Mouse (Mus musculus) lung, postnatal 0 days (tissue): ENCODE data around the gene Nrxn2. TPM values are rescaled to one million over a fixed set of nuclear protein-coding genes. Genes with fewer than 3 reads are reported as not detected.

Experiments
- ATAC-seq: fragments of 200-750 bp; cut with Nextera tagmentation; 2 replicates; pipeline ENCODE4 v1.8.0; 2017; ENCODE audit warnings: moderate library complexity
- DNase-seq: peaks from one replicate; pipeline ENCODE4 v3.0.0-alpha.2; 2016; ENCODE audit warnings: low spot score
- H3K27ac ChIP-seq: fragments of 300-500 bp; sonication (generic); 2 replicates; pipeline ENCODE4 v1.5.1; 2014; ENCODE audit warnings: antibody characterized with exemption, mild to moderate bottlenecking, low read length, mixed read lengths
- H3K27me3 ChIP-seq: fragments of 300-500 bp; sonication (generic); replicated peaks from 2 replicates; pipeline ENCODE4 v1.6.1; 2014; ENCODE audit warnings: low read length, mixed read lengths; ENCODE audit not compliant: insufficient read depth
- H3K36me3 ChIP-seq: fragments of 300-500 bp; sonication (generic); 2 replicates; pipeline ENCODE4 v1.6.1; 2014; ENCODE audit warnings: low read length, mixed read lengths; ENCODE audit not compliant: insufficient read depth
- H3K4me1 ChIP-seq: fragments of 300-500 bp; sonication (generic); 2 replicates; pipeline ENCODE4 v1.6.1; 2014; ENCODE audit warnings: antibody characterized with exemption, low read depth, low read length, mixed read lengths; ENCODE audit not compliant: insufficient read depth
- H3K4me2 ChIP-seq: fragments of 300-500 bp; sonication (generic); replicated peaks from 2 replicates; pipeline ENCODE4 v1.6.1; 2014; ENCODE audit warnings: low read depth, mild to moderate bottlenecking, low read length, moderate library complexity, mixed read lengths
- H3K4me3 ChIP-seq: fragments of 300-500 bp; sonication (generic); 2 replicates; pipeline ENCODE4 v1.5.1; 2014; ENCODE audit warnings: low read depth, low read length
- H3K9ac ChIP-seq: fragments of 300-500 bp; sonication (generic); replicated peaks from 2 replicates; pipeline ENCODE4 v1.6.1; 2014; ENCODE audit warnings: low read depth, mild to moderate bottlenecking
- H3K9me3 ChIP-seq: fragments of 300-500 bp; sonication (generic); 2 replicates; pipeline ENCODE4 v1.6.1; 2016; ENCODE audit warnings: low read length, mixed read lengths
- CTCF ChIP-seq: IDR thresholded peaks from 2 replicates; pipeline ENCODE4 v1.5.1; 2016; ENCODE audit warnings: antibody characterized with exemption, mild to moderate bottlenecking
- EP300 ChIP-seq: IDR thresholded peaks from 2 replicates; pipeline ENCODE4 v1.6.1; 2016; ENCODE audit warnings: antibody characterized with exemption, mild to moderate bottlenecking, control low read depth
- WGBS: fragments of 180-500 bp; shearing (Covaris S2); extraction: QIAGEN DNeasy Blood & Tissue Kit; methylation state at CpG from one replicate; pipeline ENCODE4 v1.1.7; 2014; 5-methylcytosine and 5-hydroxymethylcytosine counted together
- polyA plus RNA-seq: library from polyadenylated mRNA; unstranded; fragments of >200 nt; fragmentation: Nextera tagmentation; extraction: Ambion mirVana; gene quantifications from 2 replicates; pipeline ENCODE4 v1.2.1, GENCODE M21; 2015

Nrxn2 gene
- polyA plus RNA-seq, 1 experiment from 2014 or later, result 3.8 TPM

- ATAC-seq, result no peak
- no peak overlapping the region for H3K9ac ChIP-seq
- peaks cover 62% of the 10 kb centered on the region for H3K27me3 ChIP-seq
- H3K36me3 ChIP-seq, result no peaks in the 10 kb centered on the region
- H3K27ac ChIP-seq, result no peak overlapping the region
- H3K4me3 ChIP-seq, result no peak overlapping the region
- H3K4me2 ChIP-seq, result no peak overlapping the region
- WGBS, result 33% methylated on average over 1 of the region's 2 CpGs
- no peaks in the 10 kb centered on the region for H3K9me3 ChIP-seq
- peaks cover 14% of the 10 kb centered on the region; the same call in 1 of the 2 replicates for H3K4me1 ChIP-seq
- DNase-seq, result no peak
- TF ChIP-seq EP300, result no peak
- TF ChIP-seq CTCF, result no peak
These were observed 82.1 kb downstream of the Nrxn2 start for GRCm38 (mm10) chr19:6500636-6501025.

- Histone ChIP-seq H3K9ac (no peak overlapping the region), H3K36me3 (no peaks in the 10 kb centered on the region), H3K4me1 (peaks cover 14% of the 10 kb centered on the region; the same call in 1 of the 2 replicates), H3K4me2 (peak overlapping the region; percentile 23), H3K4me3 (0 out of 2 replicates have a peak overlapping the region, but pooled peaks have one; percentile 0), H3K27me3 (peaks cover 50% of the 10 kb centered on the region), H3K9me3 (no peaks in the 10 kb centered on the region), H3K27ac (no peak overlapping the region)
- DNase-seq, result no peak
- TF ChIP-seq CTCF (no peak), EP300 (no peak)
- WGBS, result 2% methylated on average over 19 of the region's 25 CpGs
- peak; percentile 33; the same call in 1 of the 2 replicates for ATAC-seq
These were observed 83.6 kb downstream of the Nrxn2 start for GRCm38 (mm10) chr19:6502035-6502541.

- TF ChIP-seq CTCF (no peak), EP300 (no peak)
- peak; percentile 80 for DNase-seq
- Histone ChIP-seq H3K27ac (no peak overlapping the region), H3K27me3 (peaks cover 48% of the 10 kb centered on the region), H3K9me3 (no peaks in the 10 kb centered on the region), H3K4me1 (peaks cover 13% of the 10 kb centered on the region; the same call in 1 of the 2 replicates), H3K4me3 (0 out of 2 replicates have a peak overlapping the region, but pooled peaks have one; percentile 0), H3K36me3 (no peaks in the 10 kb centered on the region), H3K4me2 (peak overlapping the region; percentile 23), H3K9ac (no peak overlapping the region)
- ATAC-seq, result peak; percentile 24; the same call in 1 of the 2 replicates
- WGBS, result 5% methylated on average over 20 of the region's 20 CpGs
These were observed 84.2 kb downstream of the Nrxn2 start for GRCm38 (mm10) chr19:6502543-6503319.

- peak; percentile 30; the same call in 1 of the 2 replicates for ATAC-seq
- no peak for TF ChIP-seq EP300
- no peak for TF ChIP-seq CTCF
- H3K27ac ChIP-seq, result no peak overlapping the region
- peaks cover 35% of the 10 kb centered on the region for H3K27me3 ChIP-seq
- no peaks in the 10 kb centered on the region for H3K36me3 ChIP-seq
- no peak overlapping the region for H3K9ac ChIP-seq
- H3K9me3 ChIP-seq, result no peaks in the 10 kb centered on the region
- WGBS, result 15% methylated on average over 14 of the region's 16 CpGs
- H3K4me2 ChIP-seq, result no peak overlapping the region
- no peak for DNase-seq
- no peak overlapping the region for H3K4me3 ChIP-seq
- peaks cover 8% of the 10 kb centered on the region; the same call in 1 of the 2 replicates for H3K4me1 ChIP-seq
These were observed 85.6 kb downstream of the Nrxn2 start for GRCm38 (mm10) chr19:6503926-6504655.

- WGBS, result 64% methylated on average over 12 of the region's 12 CpGs
- no peak overlapping the region for H3K4me2 ChIP-seq
- DNase-seq, result no peak
- H3K9ac ChIP-seq, result no peak overlapping the region
- H3K36me3 ChIP-seq, result no peaks in the 10 kb centered on the region
- H3K4me1 ChIP-seq, result peaks cover 8% of the 10 kb centered on the region; the same call in 1 of the 2 replicates
- H3K9me3 ChIP-seq, result no peaks in the 10 kb centered on the region
- H3K4me3 ChIP-seq, result no peak overlapping the region
- TF ChIP-seq CTCF (no peak), EP300 (no peak)
- H3K27ac ChIP-seq, result no peak overlapping the region
- H3K27me3 ChIP-seq, result peaks cover 33% of the 10 kb centered on the region
- ATAC-seq, result no peak
These were observed 86.1 kb downstream of the Nrxn2 start for GRCm38 (mm10) chr19:6504656-6505045.

- no peak overlapping the region for H3K27ac ChIP-seq
- no peak overlapping the region for H3K4me2 ChIP-seq
- no peak overlapping the region for H3K9ac ChIP-seq
- TF ChIP-seq CTCF, result no peak
- TF ChIP-seq EP300, result no peak
- DNase-seq (no peak), ATAC-seq (no peak)
- H3K36me3 ChIP-seq, result no peaks in the 10 kb centered on the region
- 0 out of 2 replicates have a peak, but pooled peaks cover 3% of the 10 kb centered on the region for H3K4me1 ChIP-seq
- no peaks in the 10 kb centered on the region for H3K9me3 ChIP-seq
- H3K27me3 ChIP-seq, result peaks cover 8% of the 10 kb centered on the region
- 26% methylated on average over 10 of the region's 10 CpGs for WGBS
- H3K4me3 ChIP-seq, result no peak overlapping the region
These were observed 88.9 kb downstream of the Nrxn2 start for GRCm38 (mm10) chr19:6507393-6507792.
